Mouse (Mus musculus) liver, embryonic 13.5 days (tissue): ENCODE results near the gene Tia1. TPM values are rescaled to one million over a fixed set of nuclear protein-coding genes. Genes with fewer than 3 reads are reported as not detected.

Experiments
- ATAC-seq: fragments of 200-750 bp; cut with Nextera tagmentation; 2 replicates; pipeline ENCODE4 v1.8.0; 2017; ENCODE audit warnings: low read depth, mild to moderate bottlenecking, moderate number of reproducible peaks, moderate library complexity
- DNase-seq: peaks from one replicate; pipeline ENCODE4 v3.0.0; 2022
- H3K27ac ChIP-seq: fragments of 300-500 bp; sonication (generic); 2 replicates; pipeline ENCODE4 v1.5.1; 2015; ENCODE audit warnings: moderate library complexity, mild to moderate bottlenecking, inconsistent platforms
- H3K27me3 ChIP-seq: fragments of 300-500 bp; sonication (generic); 2 replicates; pipeline ENCODE4 v1.6.1; 2015; ENCODE audit warnings: mild to moderate bottlenecking, inconsistent platforms
- H3K36me3 ChIP-seq: fragments of 300-500 bp; sonication (generic); 2 replicates; pipeline ENCODE4 v1.6.1; 2015; ENCODE audit warnings: mild to moderate bottlenecking, inconsistent platforms
- H3K4me1 ChIP-seq: fragments of 300-500 bp; sonication (generic); replicated peaks from 2 replicates; pipeline ENCODE4 v1.6.1; 2015; ENCODE audit warnings: inconsistent platforms
- H3K4me2 ChIP-seq: fragments of 300-500 bp; sonication (generic); 2 replicates; pipeline ENCODE4 v1.6.1; 2015; ENCODE audit warnings: inconsistent platforms, mild to moderate bottlenecking, moderate library complexity
- H3K4me3 ChIP-seq: fragments of 300-500 bp; sonication (generic); replicated peaks from 2 replicates; pipeline ENCODE4 v1.5.1; 2015; ENCODE audit warnings: mild to moderate bottlenecking, inconsistent platforms
- H3K9ac ChIP-seq: fragments of 300-500 bp; sonication (generic); 2 replicates; pipeline ENCODE4 v1.6.1; 2015; ENCODE audit warnings: mild to moderate bottlenecking, inconsistent platforms
- H3K9me3 ChIP-seq: fragments of 300-500 bp; sonication (generic); replicated peaks from 2 replicates; pipeline ENCODE4 v1.6.1; 2016; ENCODE audit warnings: inconsistent platforms
- WGBS: fragments of 180-500 bp; shearing (Covaris S2); methylation state at CpG from one replicate; pipeline ENCODE4 v1.1.7; 2015; ENCODE audit not compliant: insufficient replicate concordance; 5-methylcytosine and 5-hydroxymethylcytosine counted together
- polyA plus RNA-seq: library from polyadenylated mRNA; unstranded; fragments of >200 nt; fragmentation: Nextera tagmentation; extraction: Ambion mirVana; gene quantifications from 2 replicates; pipeline ENCODE4 v1.2.1, GENCODE M21; 2015

Tia1 gene
- polyA plus RNA-seq, 1 experiment from 2014 or later: 26.4 TPM

DNA sequence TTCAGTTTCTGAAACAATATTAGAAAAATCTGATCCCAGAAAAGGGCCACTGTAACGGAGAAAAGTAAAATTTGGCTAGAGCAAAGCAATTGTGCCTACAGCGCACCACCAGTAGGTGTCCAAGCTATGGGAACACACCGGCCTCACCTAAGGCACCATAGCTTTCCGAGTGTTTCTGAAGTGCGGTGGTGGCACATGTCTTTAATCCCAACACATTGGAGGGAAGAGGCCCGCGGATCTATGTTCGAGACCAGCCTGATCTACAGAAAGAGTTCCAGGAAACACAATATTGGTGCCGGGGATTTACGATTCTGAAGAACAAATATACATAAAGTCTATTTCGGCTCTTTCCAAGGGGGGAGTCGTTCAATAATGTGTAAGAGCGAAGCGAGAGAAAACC, 33.7 kb downstream of the Tia1 start:
- ATAC-seq: peak; percentile 67
- no peaks in the 10 kb centered on the region for H3K27me3 ChIP-seq
- WGBS: 3% methylated on average over 14 of the region's 14 CpGs

DNA sequence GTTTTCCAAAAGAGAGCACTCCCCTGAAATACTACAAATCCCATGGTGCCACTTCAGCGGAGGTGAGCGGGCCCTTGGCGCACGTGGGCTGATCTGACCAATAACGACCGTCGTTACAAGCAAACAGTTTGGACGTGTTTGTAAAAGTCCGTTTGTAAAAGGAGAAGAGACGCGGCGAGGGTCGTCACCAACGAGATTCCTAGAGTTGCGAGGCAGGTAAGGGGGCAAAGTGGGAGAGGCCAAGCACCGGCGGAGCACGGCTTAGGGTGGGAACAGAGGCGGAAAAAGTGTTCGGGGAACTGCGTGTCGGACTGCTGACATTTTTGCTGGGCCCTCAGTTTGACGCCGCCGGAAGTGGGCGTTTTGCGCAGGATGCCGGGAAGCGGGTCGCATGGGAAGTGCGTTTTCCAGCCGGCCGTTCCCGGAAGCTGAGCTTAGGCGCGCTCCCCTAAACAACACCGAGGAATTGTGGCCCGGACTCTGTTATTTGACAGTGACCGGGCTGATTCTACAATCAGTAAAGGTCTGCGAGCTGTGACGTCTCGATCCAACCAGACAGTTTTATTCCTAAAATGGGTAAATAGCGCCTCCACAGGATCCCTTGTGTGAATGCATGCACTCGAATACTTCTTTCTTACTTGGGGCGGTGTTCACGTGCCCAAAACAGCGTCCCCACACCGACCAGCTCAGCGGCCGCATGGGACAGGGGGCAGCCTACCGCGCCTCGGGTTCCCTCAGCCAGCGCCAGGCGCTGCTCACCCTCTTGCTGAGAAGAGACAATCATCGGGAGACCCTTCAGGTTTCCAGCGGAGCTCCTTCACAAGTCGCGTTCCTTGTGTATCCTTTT, 34.5 kb downstream of the Tia1 start, which contains the start of gene C87436:
TSS of gene C87436 (plus strand) at position 103 of the 847 bp plus-strand sequence.
- Histone ChIP-seq H3K27me3 (no peaks in the 10 kb centered on the region), H3K36me3 (peaks cover 24% of the 10 kb centered on the region), H3K9ac (peak within 1 kb of the TSS; percentile 82), H3K4me1 (peaks cover 18% of the 10 kb centered on the region), H3K27ac (peak within 1 kb of the TSS; percentile 94), H3K9me3 (no peaks in the 10 kb centered on the region), H3K4me3 (peak within 1 kb of the TSS; percentile 81), H3K4me2 (peak within 1 kb of the TSS; percentile 75)
- DNase-seq (peak; percentile 90), ATAC-seq (peak; percentile 93)
- WGBS: under 1% methylated on average over 59 of the region's 59 CpGs

More for the DNA sequence above, 33.7 kb downstream of the Tia1 start:
- peak; percentile 62 for DNase-seq
- Histone ChIP-seq H3K4me3 (peak overlapping the region; percentile 81), H3K4me2 (peak overlapping the region; percentile 75), H3K9ac (peak overlapping the region; percentile 82), H3K4me1 (peaks cover 18% of the 10 kb centered on the region), H3K27ac (peak overlapping the region; percentile 94), H3K36me3 (peaks cover 26% of the 10 kb centered on the region), H3K9me3 (no peaks in the 10 kb centered on the region)

GRCm38 (mm10) chr6:86439119-86439496, 35.1 kb downstream of the Tia1 start:
- Histone ChIP-seq H3K9me3 (no peaks in the 10 kb centered on the region), H3K4me3 (peak overlapping the region; percentile 81), H3K9ac (peak overlapping the region; percentile 82), H3K36me3 (peaks cover 24% of the 10 kb centered on the region), H3K4me2 (peak overlapping the region; percentile 75), H3K27me3 (no peaks in the 10 kb centered on the region), H3K27ac (peak overlapping the region; percentile 94), H3K4me1 (peaks cover 18% of the 10 kb centered on the region)
- no peak for DNase-seq
- under 1% methylated on average over 13 of the region's 13 CpGs for WGBS
- ATAC-seq: no peak

GRCm38 (mm10) chr6:86439531-86439930, 35.5 kb downstream of the Tia1 start:
- Histone ChIP-seq H3K9me3 (no peaks in the 10 kb centered on the region), H3K27ac (peak overlapping the region; percentile 94), H3K27me3 (no peaks in the 10 kb centered on the region), H3K36me3 (peaks cover 27% of the 10 kb centered on the region), H3K4me3 (peak overlapping the region; percentile 81), H3K9ac (peak overlapping the region; percentile 82), H3K4me1 (peaks cover 18% of the 10 kb centered on the region), H3K4me2 (peak overlapping the region; percentile 75)
- DNase-seq: no peak
- no peak for ATAC-seq
- WGBS: 75% methylated on average over 1 of the region's 1 CpGs

DNA sequence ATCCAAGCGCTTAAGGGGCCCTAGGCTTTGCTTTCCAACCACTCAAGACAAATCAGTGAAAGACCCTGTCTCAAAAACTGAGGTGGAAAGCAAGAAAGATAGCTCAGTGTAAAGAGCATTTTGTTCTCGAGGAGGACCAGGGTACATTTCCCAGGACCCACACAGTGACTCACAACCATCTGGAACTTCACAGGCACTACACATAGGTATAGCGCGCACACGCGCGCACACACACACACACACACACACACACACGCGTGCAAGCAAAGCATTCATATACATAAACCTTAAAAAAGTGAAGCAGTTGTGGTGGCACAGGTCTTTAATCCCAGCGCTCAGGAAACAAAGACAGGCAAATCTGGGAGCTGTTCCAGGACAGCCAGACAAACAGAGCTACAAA, 37.6 kb downstream of the Tia1 start:
- H3K27me3 ChIP-seq: no peaks in the 10 kb centered on the region
- H3K9me3 ChIP-seq: no peaks in the 10 kb centered on the region
- no peak overlapping the region for H3K27ac ChIP-seq
- DNase-seq (no peak), ATAC-seq (no peak)
- H3K4me3 ChIP-seq: no peak overlapping the region
- no peak overlapping the region for H3K9ac ChIP-seq
- WGBS: 92% methylated on average over 10 of the region's 10 CpGs
- H3K4me2 ChIP-seq: no peak overlapping the region
- H3K36me3 ChIP-seq: peaks cover 38% of the 10 kb centered on the region
- peaks cover 18% of the 10 kb centered on the region for H3K4me1 ChIP-seq

DNA sequence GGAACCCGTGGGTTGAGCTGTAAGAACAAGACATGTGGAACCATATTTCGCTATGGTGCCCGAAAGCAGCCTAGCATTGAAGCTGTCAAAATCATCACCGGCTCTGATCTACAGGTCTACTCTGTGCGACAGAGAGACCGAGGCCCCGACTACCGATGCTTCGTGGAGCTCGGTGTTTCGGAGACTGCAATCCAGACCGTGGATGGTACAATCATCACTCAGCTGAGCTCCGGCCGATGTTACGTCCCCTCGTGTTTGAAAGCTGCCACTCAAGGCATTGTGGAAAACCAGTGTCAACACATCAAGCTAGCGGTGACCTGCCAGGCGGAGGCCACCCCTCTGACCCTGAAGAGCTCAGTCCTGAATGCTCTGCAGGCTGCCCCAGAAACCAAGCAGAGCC, 41.5 kb downstream of the Tia1 start:
- WGBS: 87% methylated on average over 18 of the region's 18 CpGs
- DNase-seq: no peak

GRCm38 (mm10) chr6:86446927-86447568, 43.0 kb downstream of the Tia1 start:
- no peak overlapping the region for H3K27ac ChIP-seq
- H3K27me3 ChIP-seq: no peaks in the 10 kb centered on the region
- peaks cover 74% of the 10 kb centered on the region for H3K36me3 ChIP-seq
- no peaks in the 10 kb centered on the region for H3K4me1 ChIP-seq
- H3K9me3 ChIP-seq: no peaks in the 10 kb centered on the region
- ATAC-seq (no peak), DNase-seq (no peak)
- no peak overlapping the region for H3K4me2 ChIP-seq
- H3K9ac ChIP-seq: no peak overlapping the region
- 33% methylated on average over 1 of the region's 1 CpGs for WGBS
- no peak overlapping the region for H3K4me3 ChIP-seq

More for the DNA sequence above, 41.5 kb downstream of the Tia1 start:
- Histone ChIP-seq H3K27ac (no peak overlapping the region), H3K4me2 (no peak overlapping the region), H3K4me3 (no peak overlapping the region), H3K4me1 (no peaks in the 10 kb centered on the region), H3K36me3 (peaks cover 72% of the 10 kb centered on the region), H3K27me3 (no peaks in the 10 kb centered on the region), H3K9ac (no peak overlapping the region), H3K9me3 (no peaks in the 10 kb centered on the region)
- ATAC-seq: no peak

GRCm38 (mm10) chr6:86456727-86457126, 52.7 kb downstream of the Tia1 start:
- Histone ChIP-seq H3K4me1 (0 out of 2 replicates have a peak, but pooled peaks cover 8% of the 10 kb centered on the region), H3K9ac (no peak overlapping the region), H3K9me3 (no peaks in the 10 kb centered on the region), H3K4me3 (no peak overlapping the region), H3K36me3 (peaks cover 66% of the 10 kb centered on the region), H3K27me3 (no peaks in the 10 kb centered on the region), H3K27ac (no peak overlapping the region), H3K4me2 (no peak overlapping the region)
- ATAC-seq (no peak), DNase-seq (no peak)
- 82% methylated on average over 3 of the region's 3 CpGs for WGBS

GRCm38 (mm10) chr6:86463079-86463478, 59.1 kb downstream of the Tia1 start:
- DNase-seq (no peak), ATAC-seq (no peak)
- H3K4me3 ChIP-seq: no peak overlapping the region
- 0 out of 2 replicates have a peak, but pooled peaks cover 1% of the 10 kb centered on the region for H3K4me1 ChIP-seq
- H3K36me3 ChIP-seq: peaks cover 61% of the 10 kb centered on the region
- H3K4me2 ChIP-seq: no peak overlapping the region
- WGBS: 81% methylated on average over 3 of the region's 3 CpGs
- H3K27ac ChIP-seq: no peak overlapping the region
- H3K9me3 ChIP-seq: no peaks in the 10 kb centered on the region
- no peaks in the 10 kb centered on the region for H3K27me3 ChIP-seq
- no peak overlapping the region for H3K9ac ChIP-seq

DNA sequence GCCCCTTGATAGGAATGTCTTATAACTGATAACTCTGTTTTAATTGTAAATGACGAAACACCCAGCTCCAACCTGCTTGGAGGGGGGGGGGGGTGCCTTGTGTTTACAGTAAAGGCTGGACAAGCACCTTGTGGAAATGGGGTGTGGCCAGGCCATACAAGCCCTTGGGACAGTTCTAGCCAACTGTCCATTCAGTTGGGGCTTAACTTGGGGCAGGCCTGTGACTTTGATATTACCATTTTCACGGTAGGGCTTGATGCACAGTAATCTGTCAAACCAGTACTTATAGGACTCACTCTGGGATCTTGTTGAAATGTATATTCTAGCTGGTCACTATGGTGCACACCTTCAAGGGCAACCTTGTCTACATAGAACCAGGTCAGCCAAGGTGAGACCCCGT, 67.3 kb downstream of the Tia1 start:
- H3K9ac ChIP-seq: peak overlapping the region; percentile 78
- H3K4me1 ChIP-seq: peaks cover 41% of the 10 kb centered on the region
- no peak; the same call in 1 of the 2 replicates for ATAC-seq
- H3K36me3 ChIP-seq: peaks cover 31% of the 10 kb centered on the region; the same call in 1 of the 2 replicates
- no peak for DNase-seq
- peak overlapping the region; percentile 69 for H3K27ac ChIP-seq
- H3K9me3 ChIP-seq: no peaks in the 10 kb centered on the region
- 44% methylated on average over 3 of the region's 3 CpGs for WGBS
- no peaks in the 10 kb centered on the region for H3K27me3 ChIP-seq
- peak overlapping the region; percentile 87 for H3K4me2 ChIP-seq
- H3K4me3 ChIP-seq: peak overlapping the region; percentile 64

- WGBS: 13% methylated on average over 9 of the region's 9 CpGs
- Histone ChIP-seq H3K9ac (peak overlapping the region; percentile 78), H3K4me2 (peak overlapping the region; percentile 87), H3K27ac (peak overlapping the region; percentile 69), H3K9me3 (no peaks in the 10 kb centered on the region), H3K27me3 (no peaks in the 10 kb centered on the region), H3K36me3 (peaks cover 29% of the 10 kb centered on the region; the same call in 1 of the 2 replicates), H3K4me3 (peak overlapping the region; percentile 64), H3K4me1 (peaks cover 41% of the 10 kb centered on the region)
- no peak for DNase-seq
- peak; percentile 35 for ATAC-seq
Observed at GRCm38 (mm10) chr6:86471760-86472099, 67.7 kb downstream of the Tia1 start.
